Mouse (Mus musculus) forebrain, embryonic 13.5 days (tissue): ENCODE data around the gene Rilp. TPM values are rescaled to one million over a fixed set of nuclear protein-coding genes. Genes with fewer than 3 reads are reported as not detected.

Experiments used
- ATAC-seq: fragments of 200-750 bp; cut with Nextera tagmentation; 2 replicates; pipeline ENCODE4 v1.8.0; 2017
- H3K27ac ChIP-seq: fragments of 300-500 bp; sonication (generic); 2 replicates; pipeline ENCODE4 v1.5.1; 2015; ENCODE audit warnings: inconsistent platforms, mild to moderate bottlenecking, moderate library complexity
- H3K27me3 ChIP-seq: fragments of 300-500 bp; sonication (generic); 2 replicates; pipeline ENCODE4 v1.6.1; 2015; ENCODE audit warnings: mild to moderate bottlenecking, inconsistent platforms
- H3K36me3 ChIP-seq: fragments of 300-500 bp; sonication (generic); 2 replicates; pipeline ENCODE4 v1.6.1; 2015; ENCODE audit warnings: mild to moderate bottlenecking, inconsistent platforms; ENCODE audit not compliant: poor library complexity, severe bottlenecking
- H3K4me1 ChIP-seq: fragments of 300-500 bp; sonication (generic); 2 replicates; pipeline ENCODE4 v1.6.1; 2015; ENCODE audit warnings: inconsistent platforms
- H3K4me2 ChIP-seq: fragments of 300-500 bp; sonication (generic); 2 replicates; pipeline ENCODE4 v1.6.1; 2015; ENCODE audit warnings: inconsistent platforms, mild to moderate bottlenecking, moderate library complexity
- H3K4me3 ChIP-seq: fragments of 300-500 bp; sonication (generic); 2 replicates; pipeline ENCODE4 v1.5.1; 2015; ENCODE audit warnings: mild to moderate bottlenecking, inconsistent platforms
- H3K9ac ChIP-seq: fragments of 300-500 bp; sonication (generic); 2 replicates; pipeline ENCODE4 v1.6.1; 2015; ENCODE audit warnings: mild to moderate bottlenecking, inconsistent platforms
- H3K9me3 ChIP-seq: fragments of 300-500 bp; sonication (generic); replicated peaks from 2 replicates; pipeline ENCODE4 v1.6.1; 2016; ENCODE audit warnings: inconsistent platforms
- WGBS: fragments of 180-500 bp; shearing (Covaris S2); methylation state at CpG from one replicate; pipeline ENCODE4 v1.1.7; 2015; 5-methylcytosine and 5-hydroxymethylcytosine counted together
- polyA plus RNA-seq: library from polyadenylated mRNA; unstranded; fragments of >200 nt; fragmentation: Nextera tagmentation; extraction: Ambion mirVana; gene quantifications from 2 replicates; pipeline ENCODE4 v1.2.1, GENCODE M21; 2015

Rilp gene
- polyA plus RNA-seq, 1 experiment from 2014 or later: 0.40 TPM

GRCm38 (mm10) chr11:75467512-75468215 is 42.2 kb upstream of the Rilp start:
- Histone ChIP-seq H3K9ac (peak overlapping the region; percentile 37), H3K4me3 (peak overlapping the region; percentile 27), H3K27ac (no peak overlapping the region), H3K36me3 (peaks cover 10% of the 10 kb centered on the region), H3K4me1 (peaks cover 13% of the 10 kb centered on the region), H3K27me3 (peaks cover 3% of the 10 kb centered on the region; the same call in 1 of the 2 replicates), H3K4me2 (peak overlapping the region; percentile 60), H3K9me3 (no peaks in the 10 kb centered on the region; the same call in 1 of the 2 replicates)
- ATAC-seq: no peak; the same call in 1 of the 2 replicates
- WGBS: 18% methylated on average over 19 of the region's 19 CpGs

DNA sequence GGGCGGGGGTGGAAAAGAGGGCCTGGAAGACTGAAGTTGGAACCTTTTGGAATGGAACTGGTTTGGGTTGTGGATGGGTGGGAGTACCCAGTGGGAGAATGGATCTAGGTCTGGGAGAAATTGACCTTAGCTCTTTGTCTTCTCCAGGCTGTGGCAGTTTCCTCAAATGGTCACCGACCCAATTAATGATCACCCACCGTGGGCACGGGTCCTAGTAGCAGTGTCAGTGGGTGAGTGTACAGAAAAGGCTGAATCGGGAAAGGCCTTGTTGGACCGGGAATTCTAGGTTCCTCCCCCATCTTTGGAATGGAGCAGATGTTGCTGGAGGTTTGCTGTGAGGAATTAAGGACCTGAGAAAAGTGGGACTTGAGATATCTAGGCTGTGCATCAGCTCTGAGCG is 41.5 kb upstream of the Rilp start:
- no peak for ATAC-seq
- Histone ChIP-seq H3K9ac (peak overlapping the region; percentile 37; the same call in 1 of the 2 replicates), H3K4me1 (peaks cover 8% of the 10 kb centered on the region), H3K4me2 (peak overlapping the region; percentile 60), H3K27me3 (peaks cover 6% of the 10 kb centered on the region; the same call in 1 of the 2 replicates), H3K9me3 (no peaks in the 10 kb centered on the region; the same call in 1 of the 2 replicates), H3K36me3 (peaks cover 10% of the 10 kb centered on the region), H3K4me3 (peak overlapping the region; percentile 27), H3K27ac (no peak overlapping the region)
- WGBS: 69% methylated on average over 7 of the region's 7 CpGs

DNA sequence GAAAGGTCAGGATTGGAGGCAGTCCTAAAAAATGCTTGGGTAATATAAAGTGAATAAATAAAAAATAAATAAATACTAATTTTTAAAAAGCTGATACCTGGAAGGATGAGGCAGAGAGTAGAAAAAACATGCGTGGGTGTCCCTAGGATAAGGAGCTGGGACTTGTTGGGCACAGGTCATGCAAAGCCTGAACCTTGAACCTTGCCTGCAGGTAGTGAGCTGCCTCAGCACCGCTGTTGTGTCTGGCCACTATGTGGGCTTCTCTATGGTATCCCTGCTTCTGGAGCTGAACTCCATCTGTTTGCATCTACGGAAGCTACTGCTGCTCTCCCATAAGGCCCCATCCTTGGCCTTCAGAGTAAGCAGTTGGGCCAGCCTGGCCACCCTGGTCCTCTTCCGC is 40.6 kb upstream of the Rilp start:
- ATAC-seq: no peak
- peaks cover 6% of the 10 kb centered on the region; the same call in 1 of the 2 replicates for H3K27me3 ChIP-seq
- no peak overlapping the region for H3K9ac ChIP-seq
- H3K4me1 ChIP-seq: peaks cover 8% of the 10 kb centered on the region
- no peaks in the 10 kb centered on the region; the same call in 1 of the 2 replicates for H3K9me3 ChIP-seq
- H3K4me3 ChIP-seq: no peak overlapping the region
- 94% methylated on average over 4 of the region's 4 CpGs for WGBS
- no peak overlapping the region for H3K27ac ChIP-seq
- H3K4me2 ChIP-seq: no peak overlapping the region
- H3K36me3 ChIP-seq: peaks cover 10% of the 10 kb centered on the region

GRCm38 (mm10) chr11:75470675-75471074 is 39.2 kb upstream of the Rilp start:
- no peak overlapping the region for H3K4me2 ChIP-seq
- peaks cover 4% of the 10 kb centered on the region for H3K36me3 ChIP-seq
- no peaks in the 10 kb centered on the region; the same call in 1 of the 2 replicates for H3K9me3 ChIP-seq
- no peak overlapping the region for H3K27ac ChIP-seq
- no peak for ATAC-seq
- H3K4me3 ChIP-seq: no peak overlapping the region
- H3K9ac ChIP-seq: no peak overlapping the region
- peaks cover 6% of the 10 kb centered on the region; the same call in 1 of the 2 replicates for H3K27me3 ChIP-seq
- 90% methylated on average over 3 of the region's 3 CpGs for WGBS
- H3K4me1 ChIP-seq: peaks cover 8% of the 10 kb centered on the region

DNA sequence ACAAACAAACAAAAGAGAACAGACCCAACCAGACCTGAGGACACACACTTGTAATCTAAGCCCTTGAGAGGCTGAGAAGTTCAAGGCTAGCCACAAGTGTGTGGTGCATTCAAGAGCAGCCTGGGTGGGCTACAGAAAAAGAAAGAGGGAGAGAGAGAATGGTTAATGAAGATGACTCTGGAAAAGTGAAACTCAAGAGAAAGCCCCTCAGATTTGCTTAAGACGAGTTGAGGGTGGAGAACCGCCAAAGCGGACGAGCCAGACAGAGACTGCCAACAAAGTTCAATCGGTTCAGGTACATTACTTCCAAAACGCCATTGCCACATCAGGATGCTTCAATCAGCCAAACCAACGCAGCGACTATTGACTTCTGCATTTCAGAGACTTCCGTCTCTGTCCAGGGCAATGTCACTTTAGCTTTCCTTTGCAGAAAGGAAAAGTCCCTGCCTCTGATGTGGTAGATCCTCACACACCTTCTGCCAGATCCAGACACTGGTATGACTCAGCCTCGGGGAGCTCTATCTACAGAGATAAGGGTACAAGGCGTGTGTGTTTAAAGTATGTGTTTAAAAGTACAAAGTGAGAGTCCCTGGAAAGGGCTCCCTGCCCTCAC is 37.3 kb upstream of the Rilp start:
- ATAC-seq: no peak
- H3K9me3 ChIP-seq: no peaks in the 10 kb centered on the region
- peaks cover 7% of the 10 kb centered on the region for H3K4me1 ChIP-seq
- no peak overlapping the region for H3K4me2 ChIP-seq
- H3K36me3 ChIP-seq: no peaks in the 10 kb centered on the region
- no peak overlapping the region for H3K9ac ChIP-seq
- H3K27ac ChIP-seq: no peak overlapping the region
- H3K4me3 ChIP-seq: no peak overlapping the region
- H3K27me3 ChIP-seq: peaks cover 10% of the 10 kb centered on the region
- WGBS: 93% methylated on average over 11 of the region's 11 CpGs

GRCm38 (mm10) chr11:75473376-75473775 is 36.5 kb upstream of the Rilp start:
- Histone ChIP-seq H3K9ac (no peak overlapping the region), H3K27me3 (peaks cover 7% of the 10 kb centered on the region; the same call in 1 of the 2 replicates), H3K4me1 (no peaks in the 10 kb centered on the region), H3K4me3 (no peak overlapping the region), H3K9me3 (no peaks in the 10 kb centered on the region), H3K27ac (no peak overlapping the region), H3K36me3 (no peaks in the 10 kb centered on the region), H3K4me2 (no peak overlapping the region)
- WGBS: 70% methylated on average over 7 of the region's 7 CpGs
- ATAC-seq: no peak

GRCm38 (mm10) chr11:75486192-75486591 is 23.7 kb upstream of the Rilp start:
- Histone ChIP-seq H3K4me2 (peak overlapping the region; percentile 27), H3K9ac (no peak overlapping the region), H3K4me3 (peak overlapping the region; percentile 95), H3K36me3 (peaks cover 35% of the 10 kb centered on the region), H3K4me1 (peaks cover 14% of the 10 kb centered on the region), H3K9me3 (no peaks in the 10 kb centered on the region), H3K27ac (no peak overlapping the region), H3K27me3 (peaks cover 10% of the 10 kb centered on the region)
- ATAC-seq: peak; percentile 44
- WGBS: 19% methylated on average over 3 of the region's 3 CpGs

- Histone ChIP-seq H3K36me3 (peaks cover 40% of the 10 kb centered on the region), H3K9me3 (no peaks in the 10 kb centered on the region), H3K27ac (peak within 1 kb of the TSS; percentile 68), H3K4me1 (peaks cover 14% of the 10 kb centered on the region), H3K4me3 (peak within 1 kb of the TSS; percentile 95), H3K4me2 (peak within 1 kb of the TSS; percentile 99), H3K9ac (peak within 1 kb of the TSS; percentile 98), H3K27me3 (peaks cover 10% of the 10 kb centered on the region)
- peak; percentile 100 for ATAC-seq
- under 1% methylated on average over 52 of the region's 52 CpGs for WGBS
Measured at GRCm38 (mm10) chr11:75486601-75487285, 23.2 kb upstream of the Rilp start, which contains the start of gene Prpf8. Gene Prpf8 (plus strand): TSS chr11:75486816.

- H3K9ac ChIP-seq: peak overlapping the region; percentile 98
- peak overlapping the region; percentile 99 for H3K4me2 ChIP-seq
- H3K9me3 ChIP-seq: no peaks in the 10 kb centered on the region
- H3K4me1 ChIP-seq: peaks cover 14% of the 10 kb centered on the region
- peaks cover 48% of the 10 kb centered on the region for H3K36me3 ChIP-seq
- H3K27ac ChIP-seq: no peak overlapping the region
- ATAC-seq: no peak
- peak overlapping the region; percentile 95 for H3K4me3 ChIP-seq
- 43% methylated on average over 6 of the region's 6 CpGs for WGBS
- H3K27me3 ChIP-seq: peaks cover 10% of the 10 kb centered on the region
Measured at GRCm38 (mm10) chr11:75487496-75487895, 22.4 kb upstream of the Rilp start.

GRCm38 (mm10) chr11:75494296-75495049 is 15.4 kb upstream of the Rilp start:
- ATAC-seq: no peak

DNA sequence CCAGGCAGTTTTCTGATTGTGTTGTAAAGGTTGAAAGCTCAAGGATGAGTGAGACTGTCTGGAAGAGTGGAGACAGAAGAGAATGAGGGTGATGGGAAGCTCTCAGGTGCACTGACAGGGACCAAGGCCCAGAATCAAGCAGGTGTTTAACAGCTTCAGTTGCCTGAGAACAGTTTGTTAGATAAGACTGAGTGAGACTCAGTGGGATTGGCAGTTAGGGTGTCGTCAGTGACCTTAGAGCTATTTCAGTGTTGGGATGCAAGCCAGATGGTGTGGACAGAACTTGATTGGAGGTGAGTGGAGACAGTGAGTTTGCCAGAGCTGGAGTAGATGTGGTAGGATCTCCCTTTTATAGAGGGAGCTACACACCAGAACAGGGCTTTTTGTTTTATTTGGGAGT is 11.8 kb upstream of the Rilp start:
- Histone ChIP-seq H3K4me3 (no peak overlapping the region), H3K27ac (no peak overlapping the region), H3K4me1 (no peaks in the 10 kb centered on the region), H3K9me3 (no peaks in the 10 kb centered on the region), H3K9ac (no peak overlapping the region), H3K27me3 (no peaks in the 10 kb centered on the region), H3K36me3 (peaks cover 100% of the 10 kb centered on the region), H3K4me2 (no peak overlapping the region)
- WGBS: 89% methylated on average over 1 of the region's 1 CpGs
- no peak for ATAC-seq

More at GRCm38 (mm10) chr11:75494296-75495049, 15.4 kb upstream of the Rilp start:
- H3K36me3 ChIP-seq: peaks cover 100% of the 10 kb centered on the region
- no peaks in the 10 kb centered on the region for H3K27me3 ChIP-seq
- H3K9me3 ChIP-seq: no peaks in the 10 kb centered on the region
- H3K4me2 ChIP-seq: no peak overlapping the region
- no peaks in the 10 kb centered on the region for H3K4me1 ChIP-seq
- H3K27ac ChIP-seq: no peak overlapping the region
- H3K4me3 ChIP-seq: no peak overlapping the region
- 93% methylated on average over 10 of the region's 10 CpGs for WGBS
- no peak overlapping the region for H3K9ac ChIP-seq
